Mouse (Mus musculus) neural tube, embryonic 10.5 days (tissue): Measurements from ENCODE around the gene Ccnt1.
A peak's percentile ranks its signal among the peaks of the same experiment; 100 is the strongest.

Experiments
- DNase-seq: peaks from one replicate; pipeline ENCODE4 v3.0.0-alpha.2; 2017; ENCODE audit warnings: low spot score; ENCODE audit errors: extremely low spot score

Gene Ccnt1

DNA sequence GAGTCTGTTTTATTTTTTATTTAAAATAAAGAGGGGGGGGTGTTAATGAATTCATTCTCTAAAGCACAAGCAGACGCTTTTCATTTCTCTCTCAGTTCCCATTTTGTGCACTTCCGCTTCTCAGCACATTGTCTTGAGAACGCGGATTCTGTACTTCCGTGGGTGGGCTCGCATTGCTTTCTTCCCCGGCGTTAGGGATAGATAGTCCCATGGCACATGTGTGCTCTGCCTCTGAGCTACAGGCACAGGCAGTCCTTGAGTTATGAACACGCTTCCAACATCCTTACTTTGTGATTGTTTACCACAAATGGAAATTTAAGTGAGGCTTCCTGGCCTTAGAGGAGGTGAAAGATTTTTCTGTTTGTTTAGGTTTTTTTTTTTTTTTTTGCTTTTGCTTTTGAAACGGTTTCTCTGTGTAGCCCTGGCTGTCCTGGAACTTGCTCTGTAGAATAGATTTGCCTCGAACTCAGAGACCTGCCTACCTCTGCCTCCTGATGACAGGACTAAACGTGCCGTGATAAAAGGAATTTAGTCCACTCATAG lies 59.3 kb downstream of the Ccnt1 start:
- no peak for DNase-seq

DNA sequence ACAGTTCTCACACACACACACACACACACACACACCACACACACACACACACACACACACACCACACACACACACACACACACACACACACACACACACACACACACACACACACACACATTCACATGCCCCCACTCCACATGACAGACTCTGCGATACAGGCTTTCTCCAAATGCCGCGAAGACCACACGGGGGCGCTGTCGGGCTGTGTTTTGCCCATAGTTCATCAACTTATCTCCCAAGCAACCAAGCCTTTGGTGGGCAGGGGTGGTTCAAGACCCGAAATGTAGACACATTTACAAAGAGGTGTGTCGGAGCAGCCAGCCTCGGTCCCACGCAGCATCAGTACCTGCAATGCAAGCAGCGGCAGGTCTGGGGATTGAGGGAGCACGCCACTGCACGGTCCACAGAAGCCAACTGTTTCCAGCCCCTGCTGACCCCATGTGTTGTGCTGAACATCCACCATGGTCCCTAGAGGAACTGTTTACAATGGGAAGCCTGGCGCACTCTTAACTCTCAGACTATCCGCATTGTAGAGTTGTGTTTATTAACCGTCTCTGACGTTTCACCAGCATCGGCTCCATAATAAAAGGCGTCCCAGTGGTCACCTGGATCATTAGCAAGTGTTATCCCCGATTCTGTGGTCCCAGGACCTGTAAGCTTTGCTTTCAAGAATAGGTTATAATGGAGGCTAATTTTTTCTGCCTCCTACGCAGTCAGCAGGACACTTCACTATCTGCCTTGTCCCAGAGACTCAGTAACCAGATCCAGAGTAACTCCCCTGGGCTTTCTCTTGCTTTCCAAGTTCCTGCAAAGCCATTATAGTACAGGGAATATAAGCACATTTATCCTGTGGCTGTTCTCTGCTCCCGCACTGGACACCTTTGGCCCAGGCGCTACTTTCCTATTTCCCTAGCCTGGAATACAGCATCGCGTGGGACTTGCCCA lies 60.0 kb downstream of the Ccnt1 start:
- peak; percentile 82 for DNase-seq

DNA sequence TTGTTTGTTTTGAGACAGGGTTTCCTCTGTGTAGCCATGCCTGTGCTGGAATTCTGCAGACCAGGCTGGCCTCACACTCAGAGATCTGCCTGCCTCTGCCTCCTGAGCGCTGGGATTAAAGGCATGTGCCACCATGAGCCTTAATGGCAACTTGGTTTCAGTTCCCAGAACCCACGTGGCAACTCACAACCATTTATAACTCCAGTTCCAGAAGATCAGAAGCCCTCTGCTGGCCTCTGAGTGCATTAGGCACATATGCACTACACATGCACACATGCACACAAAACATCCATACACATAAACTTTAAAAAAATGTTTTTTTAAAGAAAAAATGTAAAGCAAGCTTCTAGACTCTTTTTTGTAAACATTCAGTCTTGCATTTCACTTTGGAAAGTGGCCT lies 61.3 kb downstream of the Ccnt1 start:
- DNase-seq = no peak

GRCm38 (mm10) chr15:98507321-98507720 lies 63.4 kb downstream of the Ccnt1 start:
- DNase-seq = no peak

GRCm38 (mm10) chr15:98506253-98506957 lies 64.3 kb downstream of the Ccnt1 start:
- DNase-seq = no peak

DNA sequence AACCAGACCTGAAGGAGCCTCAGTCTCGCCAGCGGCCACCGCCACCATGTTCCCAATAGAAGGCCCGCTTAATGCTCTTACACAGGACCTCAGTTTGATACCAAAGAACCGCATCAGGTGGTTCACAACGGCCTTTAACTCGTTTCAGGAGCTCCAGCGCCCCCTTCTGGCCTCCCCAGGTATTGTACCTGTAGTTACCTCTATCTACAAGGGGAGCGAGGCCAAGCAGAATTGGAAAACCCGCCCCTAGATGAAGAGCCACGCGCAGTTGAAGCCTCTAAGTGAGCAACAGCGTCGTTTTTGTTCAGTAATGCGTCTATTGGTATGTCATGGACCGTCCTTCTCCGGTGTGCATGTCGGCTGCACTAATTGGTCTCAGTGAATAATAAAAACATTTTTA lies 66.2 kb downstream of the Ccnt1 start:
- DNase-seq = peak; percentile 86

DNA sequence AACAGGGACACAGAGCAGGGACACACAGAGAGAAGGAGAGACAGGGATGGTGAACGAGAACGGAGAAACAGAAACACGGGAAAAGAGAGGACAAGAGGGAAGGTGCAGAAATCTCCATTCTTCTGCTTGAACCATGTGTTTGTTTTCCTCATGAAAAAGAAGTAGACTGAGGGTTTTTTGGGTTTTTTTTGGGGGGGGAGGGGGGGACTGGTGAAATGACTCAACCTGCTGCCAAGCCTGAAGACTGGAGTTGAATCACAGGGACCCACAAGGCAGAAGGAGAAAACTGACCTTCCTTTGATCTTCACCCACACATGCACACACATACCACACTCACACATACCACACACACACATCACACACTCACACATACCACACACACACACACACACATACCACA lies 67.4 kb downstream of the Ccnt1 start:
- no peak for DNase-seq

DNA sequence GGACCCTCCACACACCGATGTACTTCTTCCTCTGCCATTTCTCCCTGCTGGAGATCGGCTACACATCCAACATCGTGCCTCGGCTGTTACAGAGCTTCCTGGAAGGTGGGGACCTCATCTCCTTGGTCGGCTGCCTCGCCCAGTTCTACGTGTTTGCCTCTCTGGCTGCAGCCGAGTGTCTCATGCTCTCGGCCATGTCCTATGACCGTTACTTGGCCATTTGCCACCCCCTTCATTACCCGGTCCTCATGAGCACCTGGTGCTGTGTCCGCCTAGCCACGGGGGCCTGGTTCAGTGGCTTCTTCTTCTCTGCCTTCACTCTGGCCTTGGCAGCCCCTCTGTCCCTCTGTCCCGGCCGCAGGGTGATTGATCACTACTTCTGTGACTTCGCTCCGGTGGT lies 73.1 kb downstream of the Ccnt1 start:
- no peak for DNase-seq

GRCm38 (mm10) chr15:98492102-98492501 lies 78.6 kb downstream of the Ccnt1 start, which contains the start of gene Olfr279:
Gene Olfr279 (plus strand): TSS chr15:98492402.
- DNase-seq = no peak

DNA sequence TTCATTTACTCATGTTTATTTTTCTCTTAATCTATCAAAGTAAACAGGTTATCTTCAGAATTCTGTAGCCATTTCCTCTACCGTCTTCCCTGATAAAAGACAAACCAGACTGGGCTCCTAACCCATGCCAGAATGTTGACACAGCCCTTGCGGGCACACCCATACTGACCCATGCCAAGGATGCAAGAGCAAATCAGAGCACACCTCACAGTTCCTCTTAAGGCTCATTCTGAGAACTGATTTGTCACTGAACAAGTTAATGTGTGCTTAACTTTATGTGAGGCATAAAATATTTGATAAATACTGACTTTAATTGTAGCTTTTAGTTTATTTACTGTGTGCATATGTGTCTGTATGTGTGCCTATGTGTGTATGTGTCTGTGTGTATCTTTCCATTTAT lies 79.4 kb downstream of the Ccnt1 start:
- DNase-seq = no peak
